19 mouse cellular contexts compared by ENCODE assay signal in genomic region chr3:155945188-155945587, GRCm38 (mm10).
DNase-seq lines count a peak whose midpoint lies in the region; ATAC-seq and TF ChIP-seq lines count a peak whose summit lies in the region.
"Had no signal": no experiment of that assay in that cellular context is flagged by ENCODE, and none has a peak within 500 bp of the region (broad histone marks: within the 10 kb centered on the region; RNA-seq: fewer than 3 reads in every experiment).

No protein-coding gene starts in this region.

- 21% methylated on average over 2 of the region's 2 CpGs for WGBS in liver, adult 2 months
- WGBS in liver, postnatal 0 days (ENCODE audit: insufficient replicate concordance): 53% methylated on average over 2 of the region's 2 CpGs
- 75% methylated on average over 2 of the region's 2 CpGs for WGBS in liver, embryonic 12.5 days (ENCODE audit: insufficient replicate concordance)

- peak; percentile 70 for DNase-seq in liver, adult 2 months (ENCODE audit: extremely low read depth, low read depth, low spot score)
- DNase-seq in liver: no peak
- DNase-seq in liver, postnatal 0 days: no peak
- DNase-seq: adrenal gland, adult 2 months; adrenal gland, adult 8-10 months; adrenal gland, postnatal 10 days; adrenal gland, postnatal 14 days; adrenal gland, postnatal 25 days; adrenal gland, postnatal 36 days; B cell, adult 2 months; cerebellum, adult 11 months; cerebellum, adult 11-12 months; cerebellum, adult 18-20 months had no signal

- no peak overlapping the region for H3K27ac ChIP-seq in liver, adult 2 months (replicated peaks; ENCODE audit: insufficient read depth, low read depth, low read length)
- H3K27ac ChIP-seq in liver, postnatal 0 days (ENCODE audit: low read depth): no peak overlapping the region
- H3K27ac ChIP-seq in liver, embryonic 12.5 days: no peak overlapping the region

- H3K27me3 ChIP-seq in liver, adult 2 months (ENCODE audit: control insufficient read depth, insufficient read depth, low read length): no peaks in the 10 kb centered on the region
- no peaks in the 10 kb centered on the region for H3K27me3 ChIP-seq in liver, postnatal 0 days (ENCODE audit: insufficient read depth, low read length)
- H3K27me3 ChIP-seq in liver, embryonic 12.5 days (replicated peaks): no peaks in the 10 kb centered on the region
- H3K27me3 ChIP-seq: CH12.LX, Patski had no signal

- TF ChIP-seq POLR2A in liver, adult 2 months (IDR thresholded peaks at IDR 0.05; ENCODE audit: extremely low read depth, insufficient read depth, low read length): no peak

- H3K9ac ChIP-seq in liver, adult 2 months (ENCODE audit: low read depth, low read length): no peak overlapping the region
- no peak overlapping the region for H3K9ac ChIP-seq in liver, postnatal 0 days (replicated peaks)
- H3K9ac ChIP-seq in liver, embryonic 12.5 days: no peak overlapping the region

- no peaks in the 10 kb centered on the region for H3K36me3 ChIP-seq in liver, adult 2 months (ENCODE audit: control insufficient read depth, insufficient read depth, low read length)
- no peaks in the 10 kb centered on the region for H3K36me3 ChIP-seq in liver, postnatal 0 days (replicated peaks; ENCODE audit: insufficient read depth, low read length)
- H3K36me3 ChIP-seq in liver, embryonic 12.5 days: no peaks in the 10 kb centered on the region
- H3K36me3 ChIP-seq: G1E had no signal

- peaks cover 5% of the 10 kb centered on the region; the same call in 1 of the 2 replicates for H3K4me1 ChIP-seq in liver, adult 2 months (ENCODE audit: control insufficient read depth, insufficient read depth, low read length)
- H3K4me1 ChIP-seq in liver, postnatal 0 days (ENCODE audit: insufficient read depth): no peaks in the 10 kb centered on the region
- H3K4me1 ChIP-seq in liver, embryonic 12.5 days: no peaks in the 10 kb centered on the region

- ATAC-seq in liver, postnatal 0 days: peak; percentile 90
- no peak for ATAC-seq in liver, embryonic 12.5 days
- ATAC-seq: activated CD4-positive, CD25-positive, alpha-beta regulatory T cell, adult 4 months; CD4-positive, CD25-positive, alpha-beta regulatory T cell, adult 4 months; Patski had no signal

- no peaks in the 10 kb centered on the region for H3K9me3 ChIP-seq in liver, postnatal 0 days (ENCODE audit: low read length)
- H3K9me3 ChIP-seq in liver, embryonic 12.5 days (replicated peaks): no peaks in the 10 kb centered on the region
- H3K9me3 ChIP-seq: G1E had no signal

- H3K79me2 ChIP-seq in liver, adult 2 months (ENCODE audit: control insufficient read depth, insufficient read depth, low read length): no peaks in the 10 kb centered on the region

- TF ChIP-seq CTCF in liver, adult 2 months (IDR thresholded peaks at IDR 0.05; ENCODE audit: low read depth, low read length): no peak
- TF ChIP-seq CTCF in liver, postnatal 0 days (IDR thresholded peaks at IDR 0.05; ENCODE audit: low read depth): no peak

- H3K4me2 ChIP-seq in liver, postnatal 0 days (ENCODE audit: low read depth, low read length): no peak overlapping the region
- H3K4me2 ChIP-seq in liver, embryonic 12.5 days: no peak overlapping the region

- H3K4me3 ChIP-seq in liver, adult 2 months (ENCODE audit: insufficient read depth, low read depth, low read length): no peak overlapping the region
- no peak overlapping the region for H3K4me3 ChIP-seq in liver, postnatal 0 days (ENCODE audit: low read depth, low read length)
- H3K4me3 ChIP-seq in liver, embryonic 12.5 days: no peak overlapping the region

- TF ChIP-seq EP300 in liver, postnatal 0 days (IDR thresholded peaks at IDR 0.05; ENCODE audit: low read depth): no peak
